Mouse (Mus musculus): Measurements from ENCODE around the gene Serhl. TPM values are rescaled to one million over a fixed set of nuclear protein-coding genes. Genes with fewer than 3 reads are reported as not detected.
"Not testable (repeated sequence)": the region's sequence is repeated elsewhere in the genome, so short reads cannot be mapped to it uniquely, and the experiment has no call there.

Gene Serhl
- polyA plus RNA-seq, 1 experiment from 2014 or later = 30.6 TPM

DNA sequence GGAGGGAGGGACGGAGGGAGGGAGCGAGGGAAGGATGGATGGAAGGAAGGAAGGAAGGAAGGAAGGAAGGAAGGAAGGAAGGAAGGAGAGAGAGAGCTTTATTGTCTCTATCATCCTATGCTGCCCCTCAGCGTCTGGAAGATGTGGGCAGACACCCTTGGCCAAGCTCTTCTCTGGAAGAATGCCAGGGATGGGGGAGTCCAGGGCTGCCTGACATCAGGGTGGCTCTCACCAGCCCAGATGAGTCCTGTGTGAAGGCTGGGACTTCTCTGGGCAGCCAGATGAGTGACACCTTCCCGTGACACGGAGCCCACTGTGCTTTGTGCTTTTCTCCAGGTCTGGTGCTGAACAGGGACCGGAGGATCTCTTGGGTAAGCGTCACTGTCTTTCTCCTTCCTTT lies 22.6 kb downstream of the Serhl start:
- Histone ChIP-seq H3K4me2 (replicated peaks) (no peak overlapping the region), H3K36me3 (peaks cover 24% of the 10 kb centered on the region), H3K27me3 (0 out of 2 replicates have a peak, but pooled peaks cover 3% of the 10 kb centered on the region), H3K4me1 (replicated peaks) (peaks cover 36% of the 10 kb centered on the region), H3K27ac (no peak overlapping the region), H3K4me3 (replicated peaks) (no peak overlapping the region), H3K9me3 (no peaks in the 10 kb centered on the region), H3K9ac (replicated peaks) (no peak overlapping the region)
- ATAC-seq = no peak
- WGBS = 88% methylated on average over 7 of the region's 7 CpGs

DNA sequence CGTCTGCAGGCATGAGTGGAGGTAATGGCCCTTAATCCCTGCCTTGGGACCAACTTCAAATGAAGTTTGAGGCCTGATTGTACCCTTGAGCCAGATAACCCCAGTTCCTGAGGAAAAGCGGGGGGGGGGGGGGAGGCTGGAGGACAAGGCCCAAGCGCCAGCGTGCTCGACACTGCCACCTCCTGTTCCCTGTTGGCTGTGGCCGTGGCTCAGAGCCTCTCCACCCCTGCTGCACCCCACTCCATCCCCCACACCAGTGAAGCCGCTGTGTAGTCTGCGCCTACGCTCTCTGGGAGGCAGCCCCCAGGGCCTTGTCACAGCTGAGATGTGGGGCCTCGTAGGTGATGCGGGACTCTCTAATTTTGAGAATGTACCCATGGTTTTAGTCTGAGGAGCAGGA lies 23.6 kb downstream of the Serhl start:
- Histone ChIP-seq H3K27ac (no peak overlapping the region), H3K36me3 (peaks cover 35% of the 10 kb centered on the region), H3K27me3 (0 out of 2 replicates have a peak, but pooled peaks cover 3% of the 10 kb centered on the region), H3K9ac (replicated peaks) (0 out of 2 replicates have a peak overlapping the region, but pooled peaks have one; percentile 44), H3K4me2 (replicated peaks) (0 out of 2 replicates have a peak overlapping the region, but pooled peaks have one; percentile 19), H3K9me3 (no peaks in the 10 kb centered on the region), H3K4me1 (replicated peaks) (peaks cover 30% of the 10 kb centered on the region), H3K4me3 (replicated peaks) (no peak overlapping the region)
- WGBS = 12% methylated on average over 9 of the region's 11 CpGs
- peak; percentile 59; the same call in 1 of the 2 replicates for ATAC-seq

DNA sequence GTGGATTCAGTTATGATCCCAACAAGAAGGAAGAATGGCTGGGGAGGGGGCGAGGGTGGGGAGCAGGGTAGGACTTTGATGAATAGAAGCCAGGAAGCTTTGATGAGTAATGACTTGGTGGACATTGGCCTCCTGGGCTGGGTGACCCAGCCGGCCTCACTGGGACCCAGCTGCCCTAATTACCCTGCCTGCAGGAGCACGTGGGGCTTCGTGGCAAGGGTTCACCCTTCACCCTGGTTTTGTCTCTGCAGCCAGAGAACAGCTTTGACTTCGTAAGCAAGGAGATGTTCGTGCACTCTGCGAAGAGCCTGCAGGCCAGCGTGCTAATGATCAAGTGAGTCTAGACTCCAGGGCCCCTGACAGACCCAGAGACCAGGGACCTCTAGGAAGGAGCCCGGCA lies 24.8 kb downstream of the Serhl start:
- Histone ChIP-seq H3K9me3 (no peaks in the 10 kb centered on the region), H3K36me3 (peaks cover 45% of the 10 kb centered on the region), H3K27ac (no peak overlapping the region), H3K4me1 (replicated peaks) (peaks cover 35% of the 10 kb centered on the region), H3K27me3 (0 out of 2 replicates have a peak, but pooled peaks cover 3% of the 10 kb centered on the region), H3K4me3 (replicated peaks) (no peak overlapping the region), H3K9ac (replicated peaks) (0 out of 2 replicates have a peak overlapping the region, but pooled peaks have one; percentile 29), H3K4me2 (replicated peaks) (no peak overlapping the region)
- no peak for ATAC-seq
- WGBS = 72% methylated on average over 9 of the region's 9 CpGs

DNA sequence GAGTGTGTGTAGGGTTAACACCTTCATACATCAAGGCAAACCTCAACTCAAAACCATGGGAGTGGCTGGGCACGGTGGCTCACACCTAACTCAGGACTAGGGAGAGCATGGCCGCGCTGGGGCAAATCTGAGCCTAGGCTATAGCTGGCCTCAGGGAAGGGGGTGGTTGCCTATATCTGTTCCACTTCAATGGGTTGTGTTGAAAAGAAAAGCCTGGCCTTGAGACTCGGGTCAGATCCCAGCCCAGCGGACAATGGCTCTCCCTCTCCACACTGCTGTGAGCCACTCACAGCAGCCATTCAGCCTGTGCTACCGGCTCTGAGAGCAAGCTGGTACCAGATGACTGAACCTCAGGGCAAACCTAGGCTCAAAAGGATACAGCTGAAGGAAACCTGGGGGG lies 25.8 kb downstream of the Serhl start:
- Histone ChIP-seq H3K4me3 (replicated peaks) (no peak overlapping the region), H3K36me3 (peaks cover 54% of the 10 kb centered on the region), H3K4me2 (replicated peaks) (no peak overlapping the region), H3K27me3 (0 out of 2 replicates have a peak, but pooled peaks cover 3% of the 10 kb centered on the region), H3K9me3 (no peaks in the 10 kb centered on the region), H3K27ac (no peak overlapping the region), H3K4me1 (replicated peaks) (peaks cover 35% of the 10 kb centered on the region), H3K9ac (replicated peaks) (no peak overlapping the region)
- ATAC-seq = no peak
- WGBS = 32% methylated on average over 6 of the region's 6 CpGs

DNA sequence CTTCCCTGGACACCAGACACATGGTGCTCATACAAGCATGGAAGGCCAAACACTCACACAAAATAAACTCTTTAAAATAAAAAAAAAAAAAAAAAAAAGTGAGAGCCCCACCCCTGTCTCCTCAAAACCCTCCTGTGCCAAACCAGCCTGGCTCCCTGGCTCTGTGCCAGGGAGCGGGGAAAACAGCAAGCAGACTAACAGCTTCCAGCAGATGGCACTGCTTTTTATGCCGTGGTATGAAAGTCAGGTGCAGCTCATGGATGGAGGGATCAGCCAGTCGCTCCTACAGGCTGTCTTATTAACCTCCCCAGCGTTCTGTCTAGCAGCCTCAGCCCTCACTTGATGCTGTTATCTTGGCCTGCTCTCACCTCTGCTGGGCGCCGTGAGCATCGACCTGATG lies 29.1 kb downstream of the Serhl start:
- H3K9ac ChIP-seq (replicated peaks) = no peak overlapping the region
- H3K9me3 ChIP-seq = no peaks in the 10 kb centered on the region
- 0 out of 2 replicates have a peak, but pooled peaks cover 3% of the 10 kb centered on the region for H3K27me3 ChIP-seq
- ATAC-seq = no peak
- no peak overlapping the region for H3K4me3 ChIP-seq (replicated peaks)
- no peak overlapping the region for H3K4me2 ChIP-seq (replicated peaks)
- WGBS = 70% methylated on average over 7 of the region's 7 CpGs
- H3K36me3 ChIP-seq = peaks cover 55% of the 10 kb centered on the region
- peaks cover 28% of the 10 kb centered on the region for H3K4me1 ChIP-seq (replicated peaks)
- H3K27ac ChIP-seq = 0 out of 2 replicates have a peak overlapping the region, but pooled peaks have one; percentile 3

DNA sequence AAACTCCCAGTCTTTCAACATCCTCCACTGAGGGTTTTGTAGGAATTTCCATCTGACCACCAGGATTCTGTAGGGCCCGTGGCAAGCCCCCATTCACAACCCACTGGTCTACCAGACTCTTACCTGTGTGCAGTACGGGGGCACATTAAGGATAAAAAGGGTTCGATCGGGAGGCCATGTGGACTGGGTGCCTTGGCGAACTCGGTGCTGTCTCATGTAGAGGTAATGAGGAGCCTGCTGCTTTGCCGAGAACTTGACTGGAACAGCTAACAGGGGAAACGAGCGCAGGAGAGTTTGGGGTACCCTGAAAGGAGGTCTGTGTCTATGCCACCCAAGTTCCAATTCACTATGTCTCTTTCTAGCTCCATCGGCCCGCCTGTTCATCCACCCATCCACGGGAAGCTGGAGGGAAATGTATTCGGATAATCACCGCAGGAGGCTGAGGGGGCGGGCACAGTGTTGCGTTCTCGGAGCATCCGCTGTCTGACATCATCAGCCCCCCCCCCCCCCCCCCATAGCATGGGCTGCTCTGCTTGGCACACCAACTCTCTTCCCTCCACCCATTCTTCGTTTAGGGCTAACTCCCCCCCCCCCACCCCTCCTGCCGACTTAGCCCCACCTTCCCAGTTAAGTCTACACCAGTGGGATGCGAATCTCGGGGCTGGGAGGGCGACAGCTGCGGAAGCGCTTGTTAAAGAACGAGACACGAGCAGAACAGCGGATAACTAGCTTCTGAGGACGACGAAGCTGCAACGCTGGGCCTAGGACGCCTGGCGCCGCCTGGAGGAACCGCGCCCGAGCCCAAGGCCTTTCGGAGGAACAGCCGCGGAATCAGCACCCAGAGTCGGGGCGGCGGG lies 32.6 kb downstream of the Serhl start:
- Histone ChIP-seq H3K27ac (peak overlapping the region; percentile 83), H3K27me3 (no peaks in the 10 kb centered on the region), H3K36me3 (peaks cover 49% of the 10 kb centered on the region), H3K4me3 (replicated peaks) (peak overlapping the region; percentile 86), H3K9ac (replicated peaks) (peak overlapping the region; percentile 78), H3K4me1 (replicated peaks) (peaks cover 17% of the 10 kb centered on the region), H3K4me2 (replicated peaks) (peak overlapping the region; percentile 81), H3K9me3 (no peaks in the 10 kb centered on the region)
- ATAC-seq = peak; percentile 72
- 3% methylated on average over 40 of the region's 43 CpGs for WGBS

DNA sequence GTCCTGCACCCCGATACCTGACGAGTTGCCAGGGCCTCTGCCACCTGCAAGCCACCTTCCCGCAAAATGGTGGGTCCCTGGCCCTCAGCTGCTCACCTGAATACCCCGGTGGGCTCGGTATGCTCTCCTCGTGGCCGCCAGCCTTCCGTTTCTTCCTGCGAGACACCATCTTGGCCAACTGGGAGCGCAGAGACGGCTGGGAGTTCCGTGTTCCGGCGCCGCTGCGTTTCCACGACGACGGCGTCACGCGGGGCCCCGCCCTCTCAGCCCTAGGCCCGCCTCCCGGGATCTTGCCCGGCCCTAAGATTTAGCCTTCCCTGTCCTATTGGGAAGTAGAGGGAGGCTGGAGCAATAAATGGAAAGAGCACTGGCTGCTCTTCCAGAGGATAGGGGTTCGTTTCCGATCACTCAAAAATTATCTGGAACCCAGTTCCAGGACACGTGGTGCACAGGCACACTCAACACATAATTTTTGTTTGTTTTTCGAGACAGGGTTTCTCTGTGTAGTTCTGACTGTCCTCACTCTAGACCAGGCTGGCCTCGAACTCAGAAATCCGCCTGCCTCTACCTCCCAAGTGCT lies 33.4 kb downstream of the Serhl start, which contains the start of gene Rrp7a:
TSS of gene Rrp7a (minus strand) at position 236 of the 580 bp plus-strand sequence.
- WGBS = 10% methylated on average over 32 of the region's 32 CpGs
- peaks cover 48% of the 10 kb centered on the region for H3K36me3 ChIP-seq

DNA sequence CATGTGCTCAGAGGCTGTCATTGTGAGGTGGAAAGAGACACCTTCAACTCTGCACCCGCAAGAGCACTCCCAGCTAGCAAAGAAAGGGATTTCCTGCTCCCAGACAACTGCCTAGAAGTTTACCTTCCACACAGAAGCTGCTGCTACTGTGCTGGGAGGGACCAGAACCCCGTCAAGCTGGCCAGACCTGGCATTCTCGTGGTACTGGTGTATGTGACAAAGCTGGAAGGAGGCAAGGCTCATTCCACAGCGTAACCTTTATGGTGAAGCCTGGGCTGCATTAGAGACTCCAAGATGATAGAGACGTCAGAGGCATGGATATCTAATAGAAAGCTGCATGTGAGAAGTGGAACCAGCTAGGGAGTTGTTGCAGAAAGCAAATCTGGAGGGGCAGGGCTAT lies 35.3 kb downstream of the Serhl start:
- 70% methylated on average over 5 of the region's 5 CpGs for WGBS
- no peak overlapping the region for H3K4me3 ChIP-seq (replicated peaks)
- peaks cover 50% of the 10 kb centered on the region for H3K36me3 ChIP-seq
- ATAC-seq = no peak
- H3K4me1 ChIP-seq (replicated peaks) = peaks cover 12% of the 10 kb centered on the region
- no peak overlapping the region for H3K4me2 ChIP-seq (replicated peaks)
- no peak overlapping the region for H3K9ac ChIP-seq (replicated peaks)
- no peaks in the 10 kb centered on the region for H3K27me3 ChIP-seq
- H3K27ac ChIP-seq = no peak overlapping the region
- H3K9me3 ChIP-seq = no peaks in the 10 kb centered on the region

More for the DNA sequence above, 33.4 kb downstream of the Serhl start, which contains the start of gene Rrp7a:
- Histone ChIP-seq H3K27me3 (no peaks in the 10 kb centered on the region), H3K9ac (replicated peaks) (peak within 1 kb of the TSS; percentile 78), H3K27ac (peak within 1 kb of the TSS; percentile 83), H3K4me3 (replicated peaks) (peak within 1 kb of the TSS; percentile 86), H3K9me3 (no peaks in the 10 kb centered on the region), H3K4me2 (replicated peaks) (peak within 1 kb of the TSS; percentile 81), H3K4me1 (replicated peaks) (peaks cover 18% of the 10 kb centered on the region)
- peak; percentile 89 for ATAC-seq

DNA sequence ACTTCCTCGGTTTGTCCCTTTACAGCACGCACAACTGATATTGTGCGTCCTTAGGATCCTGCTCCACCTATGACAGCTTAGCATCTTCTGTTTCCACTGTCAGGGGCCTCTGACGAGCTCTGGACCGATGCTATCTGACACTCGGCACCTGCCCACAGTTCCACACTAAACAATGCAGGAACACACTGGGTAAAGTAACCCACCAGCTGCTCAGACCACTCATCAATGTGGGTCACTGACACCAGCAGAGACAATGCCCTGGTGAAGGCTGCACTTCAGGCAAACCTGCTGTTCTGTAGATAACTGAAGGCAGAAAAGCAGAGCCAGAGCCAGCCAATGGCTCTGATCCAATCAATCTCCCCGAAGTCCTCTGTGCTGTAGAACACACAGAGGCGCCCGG lies 37.3 kb downstream of the Serhl start:
- Histone ChIP-seq H3K4me3 (replicated peaks) (no peak overlapping the region), H3K4me1 (replicated peaks) (peaks cover 5% of the 10 kb centered on the region), H3K4me2 (replicated peaks) (no peak overlapping the region), H3K9me3 (no peaks in the 10 kb centered on the region), H3K36me3 (peaks cover 65% of the 10 kb centered on the region), H3K27ac (0 out of 2 replicates have a peak overlapping the region, but pooled peaks have one; percentile 39), H3K27me3 (no peaks in the 10 kb centered on the region), H3K9ac (replicated peaks) (no peak overlapping the region)
- no peak for ATAC-seq
- WGBS = 80% methylated on average over 9 of the region's 9 CpGs

DNA sequence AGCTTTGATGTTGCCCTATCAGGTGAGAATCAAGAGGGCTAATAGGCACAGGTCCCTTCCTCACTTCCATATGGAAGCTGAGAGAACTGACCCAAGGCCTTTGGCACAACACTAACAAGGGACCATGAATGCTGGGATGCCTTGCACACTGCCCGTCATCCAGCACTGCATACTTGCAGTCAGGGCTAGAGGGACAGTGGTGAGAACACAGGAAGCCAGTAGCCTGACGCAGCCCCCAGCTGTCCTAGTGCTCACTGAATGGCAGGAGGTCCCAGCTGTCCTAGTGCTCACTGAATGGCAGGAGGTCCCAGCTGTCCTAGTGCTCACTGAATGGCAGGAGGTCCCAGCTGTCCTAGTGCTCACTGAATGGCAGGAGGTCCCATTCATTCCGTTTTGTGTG lies 37.7 kb downstream of the Serhl start:
- H3K4me2 ChIP-seq (replicated peaks); H3K27me3 ChIP-seq; H3K4me1 ChIP-seq (replicated peaks); ATAC-seq; H3K9ac ChIP-seq (replicated peaks); H3K4me3 ChIP-seq (replicated peaks); H3K9me3 ChIP-seq: not testable (repeated sequence)
- Histone ChIP-seq H3K36me3 (peaks cover 69% of the 10 kb centered on the region), H3K27ac (0 out of 2 replicates have a peak overlapping the region, but pooled peaks have one; percentile 39)
- WGBS = 58% methylated on average over 3 of the region's 3 CpGs

DNA sequence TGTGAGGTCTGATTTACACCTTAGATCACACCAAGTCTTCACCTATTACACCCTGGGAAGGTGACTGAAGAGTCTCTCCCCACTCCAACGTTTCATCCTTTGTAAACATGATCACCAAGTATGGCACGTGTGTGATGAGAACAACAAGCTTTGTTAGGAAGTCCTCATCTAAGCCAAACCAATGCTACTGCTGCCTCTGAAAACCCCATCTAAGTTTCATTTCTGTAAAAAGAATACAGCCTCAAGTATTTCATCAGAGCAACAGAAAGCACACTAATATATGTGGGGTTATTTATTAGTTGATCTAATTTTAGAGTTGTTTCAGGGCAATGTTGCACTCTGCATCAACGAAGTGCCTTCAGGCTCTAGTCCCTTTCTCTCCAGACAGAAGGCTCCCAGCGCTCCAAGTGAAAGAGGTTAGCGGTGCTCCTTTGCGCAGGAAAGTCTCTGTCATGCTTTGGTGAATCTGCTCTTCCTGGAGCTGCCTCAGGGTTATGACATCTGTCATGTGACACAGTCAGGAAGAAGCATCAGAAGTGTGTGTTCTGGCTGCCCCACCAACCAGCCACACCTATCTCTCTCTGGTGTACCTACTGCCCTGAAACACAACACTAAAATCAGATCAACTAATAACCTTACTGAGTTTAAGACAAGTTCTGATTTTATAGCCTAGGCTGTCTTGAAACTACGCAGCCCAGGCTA lies 40.4 kb downstream of the Serhl start:
- Histone ChIP-seq H3K4me2 (replicated peaks) (no peak overlapping the region), H3K9ac (replicated peaks) (no peak overlapping the region), H3K4me3 (replicated peaks) (no peak overlapping the region), H3K9me3 (no peaks in the 10 kb centered on the region), H3K27me3 (no peaks in the 10 kb centered on the region), H3K36me3 (peaks cover 96% of the 10 kb centered on the region), H3K4me1 (replicated peaks) (0 out of 2 replicates have a peak, but pooled peaks cover 2% of the 10 kb centered on the region), H3K27ac (no peak overlapping the region)
- WGBS = 91% methylated on average over 7 of the region's 7 CpGs
- ATAC-seq = no peak
